Mouse (Mus musculus) thymus, postnatal 36 days (tissue): ENCODE measurements around the gene Srsf10.

ENCODE experiments used
- DNase-seq, 2 experiments: peaks; one replicate each; pipeline ENCODE4 v3.0.0; 2022; ENCODE audit warnings: mixed read lengths in 2 of 2

The Srsf10 gene

DNA sequence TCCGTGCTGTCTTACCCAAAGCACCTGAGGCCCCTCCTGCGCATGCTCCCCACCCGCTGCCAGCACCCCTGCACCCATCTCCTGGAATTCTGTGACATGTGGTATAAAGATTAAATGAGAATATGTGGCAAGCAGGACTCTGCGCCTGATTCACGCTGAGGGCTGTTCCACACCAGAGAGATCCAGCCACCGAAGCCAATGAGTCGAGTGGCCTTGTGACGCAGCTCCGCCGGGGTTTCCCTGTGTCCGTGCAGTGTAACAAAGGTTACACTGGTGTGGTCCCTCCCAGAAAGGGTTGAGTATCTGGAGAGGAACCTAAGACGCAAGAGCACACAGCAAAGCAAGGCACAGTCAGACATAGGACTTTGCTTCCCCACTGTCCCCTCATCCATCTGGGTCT lies 30.1 kb downstream of the Srsf10 start:
- no peak for DNase-seq

DNA sequence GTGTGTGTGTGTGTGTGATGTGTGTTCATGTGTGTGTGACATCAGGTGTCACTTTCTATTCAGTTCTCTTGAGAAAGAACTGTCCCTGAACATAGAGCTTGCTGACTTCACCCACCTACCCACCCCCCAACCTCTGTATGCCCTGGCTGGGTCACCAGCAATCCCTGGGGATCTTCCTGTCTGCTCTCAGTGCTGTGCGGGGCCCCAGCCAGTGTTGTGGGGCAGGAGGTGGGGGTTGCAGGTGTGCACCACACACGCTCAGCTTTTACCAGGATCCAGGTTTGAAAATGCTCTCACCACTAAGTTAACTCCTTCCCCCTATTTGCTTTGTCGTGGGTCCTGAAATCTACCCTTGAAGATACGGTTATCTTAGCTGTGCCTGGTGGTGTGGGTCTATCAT lies 30.6 kb downstream of the Srsf10 start:
- no peak for DNase-seq

DNA sequence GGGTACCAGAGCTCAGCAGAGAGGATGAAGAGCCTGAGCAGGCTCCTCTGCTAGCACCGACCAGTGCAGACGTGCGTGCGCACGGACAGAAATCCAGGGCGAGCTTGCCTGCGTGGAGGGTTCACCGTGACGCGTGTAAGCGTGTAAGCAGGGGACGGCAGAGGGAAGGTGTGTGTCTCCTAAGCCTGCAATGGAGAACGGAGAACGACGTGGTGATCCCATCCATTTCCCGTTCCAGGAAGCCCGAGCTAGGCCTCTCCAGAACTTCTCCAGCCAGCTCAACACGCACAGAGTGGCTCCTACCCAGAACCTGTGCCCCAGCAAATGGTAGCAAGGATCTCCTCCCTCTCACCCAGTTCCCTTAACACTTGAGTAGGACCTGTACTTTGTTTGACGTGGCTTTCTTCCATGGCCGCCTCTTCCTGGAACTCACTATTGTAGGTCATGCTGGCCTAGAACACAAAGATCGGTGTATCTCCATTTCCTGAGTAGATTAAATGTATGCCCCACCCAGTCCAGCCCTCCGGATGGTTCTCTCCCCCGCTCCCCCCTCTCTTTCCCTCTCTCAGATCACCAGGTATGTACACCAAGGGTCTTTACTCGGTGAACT lies 33.0 kb downstream of the Srsf10 start:
- DNase-seq: no peak

DNA sequence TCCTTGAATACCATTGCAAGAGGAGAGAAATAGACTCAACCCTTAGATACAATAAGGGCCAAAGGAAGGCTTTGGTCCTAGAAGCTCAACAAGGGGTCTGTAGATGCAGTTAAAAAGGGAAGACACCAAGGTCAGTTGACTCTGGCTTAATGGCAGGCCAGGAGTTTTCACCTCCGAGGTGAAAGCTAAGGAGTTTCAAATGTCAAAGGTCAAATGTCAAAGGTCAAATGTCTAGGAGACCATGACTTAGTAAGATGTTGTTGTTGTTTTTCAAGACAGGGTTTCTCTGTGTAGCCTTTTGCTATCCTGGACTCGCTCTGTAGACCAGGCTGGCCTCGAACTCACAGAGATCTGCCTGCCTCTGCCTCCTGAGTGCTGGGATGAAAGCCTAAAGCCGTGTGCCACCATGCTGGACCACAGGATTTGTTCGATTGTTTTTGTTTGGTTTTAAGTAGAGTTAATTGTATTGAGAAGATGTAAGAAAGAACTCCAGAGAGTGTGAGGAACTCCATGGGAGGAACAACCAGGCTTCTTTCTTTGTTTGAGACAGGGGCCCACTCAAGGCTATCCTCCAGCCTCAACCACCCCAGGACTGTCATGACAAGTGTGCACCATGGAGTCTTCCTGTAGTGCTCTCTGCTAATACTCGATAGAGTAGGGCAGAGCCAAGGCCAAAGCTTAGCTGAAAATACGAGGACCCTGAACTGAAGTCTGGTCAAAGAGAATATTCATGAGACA lies 33.8 kb downstream of the Srsf10 start:
- DNase-seq: no peak

DNA sequence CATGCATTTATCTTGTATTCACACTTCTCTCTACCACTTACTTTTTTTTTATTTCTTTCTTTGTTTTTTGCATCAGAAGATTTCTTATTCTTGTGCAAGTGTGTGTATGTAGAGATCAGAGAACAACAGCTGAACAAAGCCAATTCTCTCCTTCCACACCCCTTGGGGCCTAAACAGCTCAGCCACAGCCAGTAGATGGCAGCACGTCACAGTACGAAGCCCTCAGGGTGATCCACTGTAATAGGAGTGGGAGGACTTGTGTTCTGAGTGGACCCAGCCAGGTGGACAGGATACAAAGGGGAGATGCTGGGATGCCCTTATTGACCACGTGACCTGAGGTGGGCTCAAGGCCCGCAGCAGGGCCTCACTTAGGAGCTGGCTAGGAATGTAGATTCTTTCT lies 34.3 kb downstream of the Srsf10 start:
- peak; percentile 83 to 84 for DNase-seq

DNA sequence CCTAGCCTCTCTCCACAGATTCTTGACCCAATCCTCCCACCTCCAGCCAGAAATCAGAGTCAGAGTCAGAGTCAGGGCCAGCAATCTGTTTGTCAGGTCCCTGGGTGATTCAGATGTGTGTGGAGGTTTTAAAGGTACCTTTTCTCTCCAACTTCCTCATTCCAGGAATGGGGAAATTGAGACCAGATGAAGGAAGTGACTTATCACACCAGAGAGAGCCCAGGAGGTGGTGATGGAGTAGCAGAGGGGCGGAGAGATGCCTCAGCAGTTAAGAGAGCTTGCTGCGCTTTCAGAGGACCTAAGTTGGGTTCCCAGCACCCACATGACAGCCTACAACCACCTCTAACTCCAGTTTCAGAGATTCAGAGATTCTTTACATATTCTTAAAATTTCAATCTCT lies 36.0 kb downstream of the Srsf10 start:
- no peak for DNase-seq

DNA sequence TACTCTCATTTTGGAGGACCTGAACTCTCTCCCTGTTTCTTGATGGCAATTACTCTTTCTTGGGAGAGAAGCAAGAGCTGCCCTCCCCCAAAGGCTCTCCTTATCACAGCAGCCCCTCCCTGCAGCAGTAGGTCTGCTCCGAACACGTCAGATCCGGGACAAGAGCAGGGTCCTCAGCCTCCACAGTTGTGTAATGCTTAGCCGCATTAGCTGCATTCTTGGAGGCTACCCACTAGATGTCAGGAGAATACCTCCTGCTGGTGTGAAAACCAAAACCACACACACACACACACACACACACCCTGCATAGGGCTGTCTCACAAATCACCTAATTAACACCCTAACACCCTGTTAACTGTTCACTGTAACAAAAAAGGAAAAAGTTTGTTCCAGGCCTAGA lies 37.3 kb downstream of the Srsf10 start:
- no peak for DNase-seq

DNA sequence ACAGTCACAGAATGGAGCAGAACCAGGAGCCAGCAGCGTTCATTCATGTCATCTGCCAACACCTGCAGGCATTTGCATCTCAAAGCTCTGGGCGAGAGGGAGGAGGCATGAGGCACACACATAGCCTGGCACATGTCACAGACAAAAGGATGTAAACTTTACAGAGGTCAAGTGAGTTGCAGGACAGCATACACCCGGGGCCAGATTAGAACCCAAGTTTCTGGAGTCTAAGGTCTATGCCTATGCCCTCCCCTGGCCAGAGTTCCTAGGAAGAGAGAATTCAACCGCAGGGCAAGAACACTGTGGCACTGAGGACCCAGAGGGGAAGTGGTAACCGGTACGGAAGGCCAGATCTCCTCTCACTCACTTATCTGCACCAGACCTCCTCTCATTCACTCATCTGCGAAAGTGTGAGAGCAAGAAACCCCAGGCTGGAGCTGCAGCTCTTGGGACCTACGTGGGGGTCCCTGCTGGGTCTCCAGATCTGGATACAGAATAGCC lies 39.6 kb downstream of the Srsf10 start, which contains the start of gene Cnr2:
Cnr2 (plus strand) TSS at position 324 of the 501 bp plus-strand sequence.
- peak; percentile 56 to 65 for DNase-seq

DNA sequence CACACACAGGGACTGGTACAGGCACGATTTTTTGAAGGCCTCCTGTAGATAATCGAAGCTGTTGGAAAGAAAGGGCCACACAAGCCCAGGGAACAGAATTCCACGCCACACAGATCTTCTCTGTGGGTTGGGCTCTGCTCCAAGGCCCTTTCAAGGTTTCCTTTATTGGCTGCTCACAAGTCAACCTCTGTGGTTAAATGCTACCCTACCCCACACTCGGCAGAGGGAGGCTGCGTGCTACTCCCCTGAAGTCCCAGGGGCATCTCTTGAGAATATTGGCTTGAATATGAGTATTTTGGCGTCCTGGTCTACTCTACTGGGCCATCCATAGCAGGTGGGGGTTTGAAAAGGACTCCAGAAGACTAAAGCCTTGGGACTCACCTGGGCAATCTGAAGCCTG lies 40.6 kb downstream of the Srsf10 start:
- DNase-seq: no peak

DNA sequence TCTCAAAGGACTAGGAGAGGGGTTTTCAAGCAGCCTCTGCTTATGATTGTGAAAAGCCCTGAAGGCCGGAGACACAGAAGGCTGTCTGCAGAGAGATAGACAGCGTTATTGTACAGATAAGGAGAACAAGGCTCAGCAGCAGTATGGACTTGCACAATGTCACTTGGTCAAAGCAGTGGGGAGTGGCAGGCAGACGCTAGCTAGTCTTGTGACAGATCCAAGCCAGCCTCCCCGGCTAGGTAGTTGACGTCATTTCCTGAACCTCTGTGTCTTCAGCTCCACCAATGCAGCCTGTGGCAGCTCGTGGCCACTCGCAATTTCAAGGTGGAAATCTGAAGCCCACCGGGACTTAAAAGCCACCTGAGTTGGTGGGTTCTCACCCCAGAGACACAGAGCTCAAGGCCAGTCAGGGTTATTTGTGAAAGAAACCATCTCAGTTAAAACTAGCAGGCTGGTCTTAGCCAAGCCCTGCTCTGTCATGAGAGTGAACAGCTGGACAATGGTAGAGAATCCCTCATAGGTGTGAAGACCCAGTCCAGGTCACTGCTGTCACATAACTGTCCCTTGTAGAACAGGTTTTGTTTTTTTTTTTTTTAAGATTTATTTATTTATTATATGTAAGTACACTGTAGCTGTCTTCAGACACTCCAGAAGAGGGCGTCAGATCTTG lies 43.0 kb downstream of the Srsf10 start:
- peak; percentile 55 to 73 for DNase-seq

DNA sequence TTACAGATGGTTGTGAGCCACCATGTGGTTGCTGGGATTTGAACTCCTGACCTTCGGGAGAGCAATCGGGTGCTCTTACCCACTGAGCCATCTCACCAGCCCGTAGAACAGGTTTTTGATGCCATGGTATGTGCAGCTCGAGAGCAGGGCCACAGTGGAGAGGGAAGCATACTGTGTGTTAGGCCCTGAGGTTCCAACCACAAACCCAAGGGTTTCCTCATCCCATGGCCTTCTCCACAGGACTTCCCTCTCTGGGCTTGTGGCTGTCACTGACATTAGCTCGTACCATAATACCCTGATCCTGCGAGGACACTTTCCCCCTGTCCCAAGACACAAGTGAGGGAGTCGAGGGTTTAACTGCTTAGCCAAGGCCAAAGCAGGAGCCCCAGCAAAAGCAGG lies 43.5 kb downstream of the Srsf10 start:
- no peak for DNase-seq

DNA sequence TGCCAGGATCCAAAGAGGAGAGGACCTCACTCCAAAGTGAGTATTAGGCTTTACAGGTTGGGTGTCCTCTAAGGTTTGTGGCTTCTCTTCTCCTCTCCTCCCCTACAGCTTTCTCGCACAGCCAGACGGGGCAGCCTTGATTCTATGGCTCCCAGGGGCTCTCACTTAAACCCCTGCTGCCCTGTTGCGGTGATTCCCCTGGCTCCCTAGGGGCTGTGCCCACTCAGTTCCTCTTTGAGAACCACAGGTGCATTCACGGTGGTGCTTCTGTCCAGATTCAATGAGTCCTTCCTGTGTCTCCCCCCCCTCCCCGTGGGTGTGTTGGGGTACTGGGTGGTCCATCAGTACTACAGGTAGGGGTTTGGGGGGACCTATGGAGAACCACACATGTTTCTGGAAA lies 44.5 kb downstream of the Srsf10 start:
- no peak for DNase-seq

DNA sequence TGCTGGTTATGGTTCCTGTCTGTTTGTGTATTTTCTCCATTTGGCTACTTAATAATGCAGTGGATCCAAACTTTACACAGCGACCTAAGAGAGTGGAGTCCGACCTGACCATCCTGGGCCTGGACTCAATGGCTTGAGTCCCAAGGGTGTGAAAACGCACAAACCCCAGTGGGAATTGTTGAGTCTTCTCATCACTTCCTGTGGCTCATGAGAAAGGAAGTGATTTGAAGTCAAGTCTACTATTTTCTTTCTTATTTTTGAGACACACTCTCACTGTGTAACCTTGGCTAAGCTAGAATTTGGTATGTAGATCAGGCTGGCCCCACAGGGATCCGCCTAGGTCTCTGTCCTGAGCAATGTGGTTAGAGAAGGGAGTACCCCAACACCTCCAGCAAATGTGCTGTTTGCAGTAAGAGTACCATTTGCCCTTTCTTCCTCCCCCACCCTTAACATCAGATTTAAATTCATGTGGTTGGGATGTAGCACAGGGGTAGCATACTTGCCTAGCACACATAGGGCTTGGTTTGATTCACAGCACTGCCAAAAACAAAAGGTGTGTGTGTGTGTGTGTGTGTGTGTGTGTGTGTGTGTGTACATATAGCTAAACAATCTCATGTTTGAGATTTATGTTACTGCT lies 47.2 kb downstream of the Srsf10 start:
- DNase-seq: no peak

DNA sequence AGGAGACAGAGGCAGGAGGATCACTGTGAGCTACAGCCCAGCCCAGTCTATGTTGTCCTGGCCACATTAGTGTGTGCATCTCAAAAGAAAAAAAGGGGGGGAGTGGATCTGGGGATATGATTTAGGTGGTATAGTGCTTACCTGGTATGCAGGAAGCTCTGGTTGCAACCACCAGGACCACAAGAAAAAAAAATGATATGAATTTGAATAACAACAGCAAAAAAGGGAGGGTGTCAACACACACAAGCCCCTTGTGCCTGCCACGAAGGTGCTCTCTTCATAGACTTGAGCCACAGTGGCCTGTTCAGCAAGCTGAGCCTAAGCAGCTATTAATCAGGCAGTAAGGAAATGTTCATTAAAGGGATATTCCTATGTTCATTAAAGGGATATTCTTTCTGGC lies 49.3 kb downstream of the Srsf10 start:
- no peak for DNase-seq

DNA sequence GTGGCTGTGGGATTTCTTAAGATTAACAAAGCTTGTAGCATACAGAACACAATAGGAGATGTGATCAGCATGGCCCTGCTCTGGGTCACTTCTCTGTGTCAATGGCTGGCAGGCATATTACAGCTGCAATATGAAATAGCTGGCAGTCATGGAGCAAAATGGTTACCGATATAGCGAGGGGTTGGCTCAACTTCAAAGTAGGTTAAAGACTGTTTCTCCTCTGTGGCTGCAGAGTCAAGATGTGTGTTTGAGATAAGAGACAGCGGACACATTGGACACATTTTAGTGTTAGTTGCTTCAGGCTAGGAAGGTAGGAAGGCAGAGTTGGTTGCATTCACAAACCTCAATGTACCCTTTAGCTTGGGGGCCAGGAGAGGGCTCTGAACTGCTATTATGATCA lies 51.1 kb downstream of the Srsf10 start:
- DNase-seq: no peak

DNA sequence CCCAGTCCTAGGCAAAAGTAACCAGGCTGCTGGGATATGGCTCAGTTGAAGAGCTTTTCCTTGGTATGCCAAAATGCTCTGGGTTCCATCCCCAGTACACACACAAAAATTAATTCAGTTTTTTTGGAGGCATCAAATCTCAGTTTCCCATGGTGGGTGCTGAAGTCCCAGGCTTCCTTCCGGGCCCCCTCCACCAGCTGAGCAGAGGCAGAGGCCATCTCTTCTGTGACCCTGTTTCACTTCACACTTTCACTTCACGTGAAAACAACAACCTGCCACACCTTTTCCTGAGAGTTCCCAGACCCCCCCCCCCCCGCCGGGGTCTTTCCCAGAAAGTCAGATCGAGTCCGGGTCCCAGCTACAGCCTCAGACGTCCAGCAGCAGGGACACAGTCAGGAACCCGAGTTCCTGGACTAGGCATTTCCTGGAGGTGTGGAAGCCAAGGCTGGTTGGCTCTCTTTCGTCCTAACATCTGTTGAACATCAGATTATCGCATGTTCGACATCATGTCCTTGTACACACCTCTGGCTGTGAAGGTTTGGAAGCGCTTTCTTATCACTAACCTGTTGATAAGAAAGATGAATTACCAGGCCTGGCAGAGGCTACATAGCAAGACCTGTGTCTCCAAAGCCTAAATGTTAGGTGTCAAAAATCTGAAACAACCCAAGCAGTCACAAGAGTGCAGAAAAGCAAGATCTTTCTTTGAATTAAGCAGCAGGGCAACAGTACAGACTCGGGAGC lies 53.9 kb downstream of the Srsf10 start:
- no peak for DNase-seq

DNA sequence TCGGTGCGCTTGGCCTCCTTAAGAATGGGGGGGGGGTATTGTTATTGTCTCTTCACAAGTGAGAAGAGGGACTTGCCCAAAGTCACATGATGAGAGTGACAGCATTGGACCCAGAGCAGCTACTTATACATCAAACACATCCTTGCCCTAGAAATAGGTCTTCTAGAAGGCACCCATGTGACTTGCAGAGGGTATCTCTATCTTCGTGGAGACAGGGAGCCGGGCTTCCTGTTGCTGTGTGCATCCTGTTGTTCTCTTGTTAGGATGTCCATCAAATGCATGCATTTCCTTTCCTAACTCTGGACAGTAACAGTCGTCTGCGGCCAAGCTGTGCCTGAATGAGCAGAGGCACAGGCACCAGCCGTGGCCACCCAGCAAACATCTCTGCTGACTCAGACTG lies 56.0 kb downstream of the Srsf10 start:
- DNase-seq: no peak

DNA sequence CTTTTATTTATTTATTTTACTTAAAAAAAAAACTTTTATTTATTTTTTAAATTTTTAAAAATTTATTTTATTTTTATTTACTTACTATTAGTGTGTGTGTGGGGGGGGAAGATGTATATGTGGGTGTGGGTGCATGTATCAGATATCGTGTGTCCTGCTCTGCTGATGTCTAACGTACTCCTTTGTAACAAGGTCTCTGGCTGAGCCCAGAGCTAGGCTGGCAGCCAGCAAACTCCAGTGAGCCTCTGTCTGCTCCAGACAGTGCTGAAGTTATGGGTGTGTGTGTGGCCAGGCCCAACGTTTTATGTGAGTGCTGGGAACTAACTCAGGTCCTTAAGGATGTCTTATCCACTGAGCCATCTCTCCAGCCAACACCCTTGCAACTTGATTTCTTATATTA lies 56.6 kb downstream of the Srsf10 start:
- DNase-seq: no peak

DNA sequence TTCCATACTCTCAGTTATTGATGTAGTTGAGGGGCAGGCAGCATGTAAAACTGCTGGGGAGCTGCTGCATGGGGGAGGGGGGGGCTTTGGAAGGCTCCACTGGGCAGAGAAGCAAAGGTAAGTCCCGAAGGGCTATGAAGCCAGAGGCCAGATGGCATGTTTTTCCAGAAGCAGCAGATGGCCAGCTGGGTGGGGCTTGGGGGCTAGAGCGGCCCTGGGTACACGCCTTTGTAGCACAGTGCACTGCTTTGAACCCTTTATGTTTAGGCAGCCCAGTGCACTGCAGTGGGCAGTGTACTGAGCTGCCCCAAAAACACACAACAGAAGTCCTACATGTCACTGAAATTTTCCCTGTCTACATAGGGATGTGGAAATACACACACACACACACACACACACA lies 57.3 kb downstream of the Srsf10 start:
- no peak for DNase-seq

DNA sequence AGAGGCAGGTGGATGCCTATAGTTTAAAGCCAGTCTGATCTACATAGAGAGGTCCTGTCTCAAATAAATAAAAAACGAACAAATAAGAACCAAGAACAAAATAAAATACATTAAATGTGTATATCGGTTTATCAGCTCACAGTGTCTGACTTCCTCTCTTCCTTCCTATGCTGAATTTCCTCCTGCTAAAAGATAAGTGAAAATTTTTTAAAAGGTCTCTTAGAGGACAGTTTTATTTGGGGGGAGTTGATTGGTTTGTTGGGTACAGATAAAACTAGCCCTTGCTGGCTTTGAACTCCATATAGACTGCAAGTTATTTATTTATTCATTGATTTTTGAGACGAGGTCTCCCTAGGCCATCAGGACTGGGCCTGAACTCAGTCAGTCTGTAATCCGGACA lies 57.9 kb downstream of the Srsf10 start:
- DNase-seq: no peak

DNA sequence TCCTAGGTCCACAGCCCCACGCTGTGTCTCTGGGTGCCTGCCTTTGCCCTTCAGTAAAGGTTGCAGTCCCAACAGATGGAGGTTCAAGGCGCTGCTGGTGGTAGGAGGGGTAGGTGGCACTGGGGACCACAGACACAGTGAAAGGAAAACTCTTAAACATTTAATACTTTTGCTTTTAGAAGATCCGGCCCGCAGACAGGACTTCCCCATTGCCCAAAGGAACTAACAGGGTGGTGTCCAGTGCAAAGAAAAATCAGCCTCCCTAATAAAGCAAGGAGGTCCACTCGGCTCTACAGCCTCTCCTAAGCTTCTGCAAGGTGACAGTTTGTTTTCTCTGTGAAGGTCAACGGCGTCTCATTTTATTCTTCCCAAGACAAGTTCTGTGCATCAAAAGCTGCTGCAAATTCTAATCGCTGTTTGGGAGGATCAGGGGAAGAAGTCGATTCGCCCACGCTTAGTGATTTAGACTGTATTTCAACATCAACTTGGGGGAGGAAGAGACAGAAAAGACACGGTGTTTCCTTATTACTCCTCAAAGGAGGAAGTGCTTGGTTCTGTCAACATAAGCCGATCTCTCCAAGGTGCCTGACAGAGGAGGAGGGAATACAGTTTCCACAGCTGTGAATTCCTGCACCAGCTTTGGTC lies 63.2 kb downstream of the Srsf10 start:
- DNase-seq: no peak

DNA sequence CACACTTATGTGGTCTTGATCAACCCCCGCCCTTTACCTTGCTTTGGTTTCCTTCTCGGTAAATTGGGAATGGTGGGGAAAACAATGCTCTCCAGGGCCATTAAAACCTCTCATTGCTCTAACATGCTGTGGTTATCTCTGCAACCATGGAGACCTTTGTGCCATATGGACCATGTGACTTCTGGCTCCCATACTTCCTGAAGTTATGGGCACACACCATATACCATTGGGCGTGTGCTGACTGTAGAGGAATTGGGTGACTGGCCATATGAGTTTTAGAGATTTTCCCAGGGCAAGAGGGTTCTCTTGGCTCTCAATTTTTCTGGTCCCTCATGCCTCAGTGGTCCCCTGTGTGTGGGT lies 63.7 kb downstream of the Srsf10 start:
- no peak for DNase-seq
